Mouse (Mus musculus) liver, adult 2 months (tissue): ENCODE results near the gene Kcnh7. TPM values are rescaled to one million over a fixed set of nuclear protein-coding genes. Genes with fewer than 3 reads are reported as not detected.

ENCODE experiments used
- DNase-seq: peaks from one replicate; pipeline ENCODE4 v3.0.0-alpha.2; 2011; ENCODE audit warnings: low read depth, low spot score; ENCODE audit errors: extremely low read depth
- H3K27ac ChIP-seq: fragments of 200-500 bp; replicated peaks from 2 replicates; pipeline ENCODE4 v1.5.1; 2012; ENCODE audit warnings: low read depth, mild to moderate bottlenecking, control low read depth, inconsistent platforms, low read length; ENCODE audit not compliant: insufficient read depth
- H3K27me3 ChIP-seq: fragments of 200-500 bp; 2 replicates; pipeline ENCODE4 v1.6.1; 2012; ENCODE audit warnings: mild to moderate bottlenecking, moderate library complexity, low read length, inconsistent platforms; ENCODE audit not compliant: control insufficient read depth, insufficient read depth
- H3K36me3 ChIP-seq: fragments of 200-500 bp; 2 replicates; pipeline ENCODE4 v1.6.1; 2012; ENCODE audit warnings: low read length, inconsistent platforms; ENCODE audit not compliant: control insufficient read depth, insufficient read depth
- H3K4me1 ChIP-seq: fragments of 200-500 bp; 2 replicates; pipeline ENCODE4 v1.6.1; 2011; ENCODE audit warnings: low read length; ENCODE audit not compliant: control insufficient read depth, insufficient read depth
- H3K4me3 ChIP-seq: fragments of 200-500 bp; 2 replicates; pipeline ENCODE4 v1.5.1; 2011; ENCODE audit warnings: low read depth, mild to moderate bottlenecking, control low read depth, low read length, moderate library complexity; ENCODE audit not compliant: insufficient read depth
- H3K79me2 ChIP-seq: fragments of 200-500 bp; 2 replicates; pipeline ENCODE4 v1.6.1; 2012; ENCODE audit warnings: inconsistent platforms, mild to moderate bottlenecking, low read length, moderate library complexity; ENCODE audit not compliant: control insufficient read depth, insufficient read depth
- H3K9ac ChIP-seq: fragments of 200-500 bp; 2 replicates; pipeline ENCODE4 v1.6.1; 2012; ENCODE audit warnings: low read depth, mild to moderate bottlenecking, control low read depth, inconsistent platforms, low read length
- CTCF ChIP-seq: fragments of 200-500 bp; IDR thresholded peaks from 2 replicates; pipeline ENCODE4 v1.5.1; 2011; ENCODE audit warnings: low read depth, low read length, control low read depth
- POLR2A ChIP-seq: fragments of 200-500 bp; IDR thresholded peaks from 2 replicates; pipeline ENCODE4 v1.6.1; 2011; ENCODE audit warnings: low read length, control low read depth; ENCODE audit not compliant: insufficient read depth; ENCODE audit errors: extremely low read depth
- WGBS: fragments of 180-500 bp; shearing (Covaris S2); methylation state at CpG from one replicate; pipeline ENCODE4 v1.1.7; 2018; 5-methylcytosine and 5-hydroxymethylcytosine counted together
- polyA plus RNA-seq: library from polyadenylated mRNA; depleted of rRNA; stranded (reverse); fragments of >200 nt; gene quantifications from 2 replicates; pipeline ENCODE4 v1.2.3, GENCODE M21; 2012
- total RNA-seq: library from RNA; depleted of rRNA; stranded (reverse); fragments of >200 nt; gene quantifications from 2 replicates; pipeline ENCODE4 v1.2.3, GENCODE M21; 2014

Kcnh7 gene
- total and polyA plus RNA-seq, 2 experiments, result not detected

DNA sequence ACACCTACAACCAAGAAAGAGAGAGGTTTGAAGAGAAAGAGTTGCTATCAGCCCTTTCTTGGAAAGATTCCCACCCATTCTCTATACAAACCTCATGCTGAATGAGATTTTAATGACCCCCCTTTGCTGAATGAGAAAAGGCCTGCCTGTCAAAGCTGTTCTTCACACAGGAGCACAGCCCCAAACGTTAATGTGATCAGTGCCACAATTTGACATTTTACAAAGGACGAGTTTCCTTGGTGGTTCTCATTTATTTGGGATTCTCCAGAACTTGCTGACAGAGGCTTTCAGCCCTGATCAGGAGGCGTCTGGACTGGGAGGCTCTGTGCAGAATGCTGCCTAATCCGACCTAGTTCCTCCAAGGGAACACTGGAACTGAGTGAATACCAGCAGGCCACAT lies 92.3 kb downstream of the Kcnh7 start:
- no peak for DNase-seq
- TF ChIP-seq POLR2A, result no peak
- no peak for TF ChIP-seq CTCF
- Histone ChIP-seq H3K27ac (no peak overlapping the region), H3K27me3 (no peaks in the 10 kb centered on the region), H3K4me3 (no peak overlapping the region), H3K79me2 (no peaks in the 10 kb centered on the region), H3K9ac (no peak overlapping the region), H3K4me1 (no peaks in the 10 kb centered on the region), H3K36me3 (no peaks in the 10 kb centered on the region)
- WGBS, result 50% methylated on average over 4 of the region's 4 CpGs

DNA sequence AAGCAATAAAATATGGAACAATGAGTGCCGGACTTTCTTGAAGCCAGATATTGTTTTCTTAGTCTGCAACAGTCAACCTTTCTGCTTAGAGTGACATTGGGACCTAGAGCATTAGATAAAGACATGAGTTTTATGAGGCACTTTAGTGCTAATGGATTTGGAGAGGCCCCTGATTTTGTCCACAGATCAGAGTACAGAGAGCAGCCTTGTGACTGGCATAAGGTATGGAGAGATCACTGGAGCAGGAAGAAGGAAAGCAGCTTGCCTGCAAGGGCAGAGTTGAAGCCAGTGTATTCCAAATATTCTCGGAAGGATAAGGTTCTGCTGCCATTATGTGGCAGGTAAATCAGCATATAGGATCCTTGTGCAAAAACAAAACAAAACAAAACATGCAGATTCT lies 93.6 kb downstream of the Kcnh7 start:
- Histone ChIP-seq H3K36me3 (no peaks in the 10 kb centered on the region), H3K9ac (no peak overlapping the region), H3K27ac (no peak overlapping the region), H3K4me1 (no peaks in the 10 kb centered on the region), H3K27me3 (no peaks in the 10 kb centered on the region), H3K79me2 (no peaks in the 10 kb centered on the region), H3K4me3 (no peak overlapping the region)
- DNase-seq, result no peak
- TF ChIP-seq CTCF, result no peak
- no peak for TF ChIP-seq POLR2A
- 74% methylated on average over 2 of the region's 2 CpGs for WGBS

- Histone ChIP-seq H3K36me3 (no peaks in the 10 kb centered on the region), H3K27me3 (no peaks in the 10 kb centered on the region), H3K4me3 (no peak overlapping the region), H3K79me2 (no peaks in the 10 kb centered on the region), H3K9ac (no peak overlapping the region), H3K4me1 (no peaks in the 10 kb centered on the region), H3K27ac (no peak overlapping the region)
- 82% methylated on average over 2 of the region's 2 CpGs for WGBS
- no peak for TF ChIP-seq POLR2A
- no peak for TF ChIP-seq CTCF
- no peak for DNase-seq
Measured at GRCm38 (mm10) chr2:63058386-63058785, 125.7 kb downstream of the Kcnh7 start.

GRCm38 (mm10) chr2:63049884-63050283 lies 134.2 kb downstream of the Kcnh7 start:
- H3K27me3 ChIP-seq, result no peaks in the 10 kb centered on the region
- no peak for DNase-seq
- H3K4me1 ChIP-seq, result no peaks in the 10 kb centered on the region
- no peaks in the 10 kb centered on the region for H3K79me2 ChIP-seq
- H3K36me3 ChIP-seq, result no peaks in the 10 kb centered on the region
- H3K9ac ChIP-seq, result no peak overlapping the region
- WGBS, result 84% methylated on average over 3 of the region's 3 CpGs
- no peak overlapping the region for H3K4me3 ChIP-seq
- TF ChIP-seq CTCF (no peak), POLR2A (no peak)
- no peak overlapping the region for H3K27ac ChIP-seq

GRCm38 (mm10) chr2:63039718-63040117 lies 144.4 kb downstream of the Kcnh7 start:
- H3K79me2 ChIP-seq, result no peaks in the 10 kb centered on the region
- no peak overlapping the region for H3K27ac ChIP-seq
- no peaks in the 10 kb centered on the region for H3K36me3 ChIP-seq
- H3K27me3 ChIP-seq, result no peaks in the 10 kb centered on the region
- no peak overlapping the region for H3K9ac ChIP-seq
- 86% methylated on average over 3 of the region's 3 CpGs for WGBS
- H3K4me1 ChIP-seq, result no peaks in the 10 kb centered on the region
- TF ChIP-seq POLR2A (no peak), CTCF (no peak)
- H3K4me3 ChIP-seq, result no peak overlapping the region
- DNase-seq, result no peak

- TF ChIP-seq CTCF (no peak), POLR2A (no peak)
- Histone ChIP-seq H3K4me3 (no peak overlapping the region), H3K36me3 (no peaks in the 10 kb centered on the region), H3K4me1 (no peaks in the 10 kb centered on the region), H3K79me2 (no peaks in the 10 kb centered on the region), H3K27me3 (no peaks in the 10 kb centered on the region), H3K27ac (no peak overlapping the region), H3K9ac (no peak overlapping the region)
- DNase-seq, result no peak
Measured at GRCm38 (mm10) chr2:63014909-63015308, 169.2 kb downstream of the Kcnh7 start.
